In the genomic region with DNA sequence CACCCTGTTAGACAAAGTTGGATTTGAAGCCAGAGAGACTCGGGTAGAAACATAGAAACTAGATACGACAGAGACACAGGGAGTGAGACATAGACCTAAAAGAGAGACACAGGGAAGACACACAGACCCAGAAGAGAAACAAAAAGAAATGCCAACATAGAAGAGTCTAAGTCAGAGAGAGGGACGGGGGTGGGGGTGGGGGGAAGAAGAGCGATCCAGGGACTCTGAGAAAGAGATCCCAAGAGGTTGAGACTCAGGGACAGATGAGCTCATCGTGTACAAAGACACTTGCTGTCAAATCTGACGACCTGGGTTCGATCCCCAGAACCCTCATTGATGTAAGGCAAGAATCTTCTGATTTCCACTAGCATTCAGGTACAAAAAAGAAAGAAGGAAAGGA, we compare ENCODE assay signal across 10 mouse cellular contexts. TPM values are rescaled to one million over a fixed set of nuclear protein-coding genes. Genes with fewer than 3 reads are reported as not detected.
DNase-seq lines count a peak whose midpoint lies in the region; ATAC-seq and TF ChIP-seq lines count a peak whose summit lies in the region.
"Had no signal": no experiment of that assay in that cellular context is flagged by ENCODE, and none has a peak within 500 bp of the region (broad histone marks: within the 10 kb centered on the region; RNA-seq: fewer than 3 reads in every experiment).

No protein-coding gene starts in this region.

- H3K27me3 ChIP-seq in midbrain, embryonic 10.5 days (ENCODE audit: low read depth, poor library complexity, severe bottlenecking), result peaks cover 75% of the 10 kb centered on the region
- H3K27me3 ChIP-seq in midbrain, embryonic 14.5 days (ENCODE audit: control insufficient read depth, insufficient read depth, low read length), result peaks cover 42% of the 10 kb centered on the region
- H3K27me3 ChIP-seq in limb, embryonic 11.5 days (ENCODE audit: control insufficient read depth, insufficient read depth, low read length), result peaks cover 43% of the 10 kb centered on the region
- H3K27me3 ChIP-seq in stomach, embryonic 14.5 days (ENCODE audit: control insufficient read depth, insufficient read depth, low read length), result peaks cover 19% of the 10 kb centered on the region; the same call in 1 of the 2 replicates

- no peak overlapping the region for H3K9ac ChIP-seq in midbrain, embryonic 14.5 days (replicated peaks; ENCODE audit: low read length)
- H3K9ac ChIP-seq in limb, embryonic 11.5 days (ENCODE audit: low read length), result no peak overlapping the region
- H3K9ac ChIP-seq in stomach, embryonic 14.5 days (replicated peaks; ENCODE audit: low read depth, low read length), result 0 out of 2 replicates have a peak overlapping the region, but pooled peaks have one; percentile 18

- no peak for TF ChIP-seq CTCF in gastrocnemius, adult 2 months (IDR thresholded peaks at IDR 0.05)

- intact Hi-C loops in gastrocnemius, adult 2 months (cut with DNase I), result loop anchor here (2.0 kb wide), 1 partner anchor 17 kb away; no protein-coding TSS in a partner anchor

- peaks cover 30% of the 10 kb centered on the region for H3K4me1 ChIP-seq in midbrain, embryonic 10.5 days
- H3K4me1 ChIP-seq in midbrain, embryonic 14.5 days (ENCODE audit: control insufficient read depth, insufficient read depth, low read length), result peaks cover 10% of the 10 kb centered on the region; the same call in 1 of the 2 replicates
- peaks cover 8% of the 10 kb centered on the region; the same call in 1 of the 2 replicates for H3K4me1 ChIP-seq in limb, embryonic 11.5 days (ENCODE audit: control insufficient read depth, insufficient read depth, low read length)
- peaks cover 12% of the 10 kb centered on the region; the same call in 1 of the 2 replicates for H3K4me1 ChIP-seq in stomach, embryonic 14.5 days (ENCODE audit: control insufficient read depth, insufficient read depth, low read length)

- WGBS in midbrain, embryonic 10.5 days, result 12% methylated on average over 7 of the region's 7 CpGs
- WGBS in midbrain, embryonic 14.5 days, result 15% methylated on average over 7 of the region's 7 CpGs
- 13% methylated on average over 7 of the region's 7 CpGs for WGBS in limb, embryonic 11.5 days
- WGBS in stomach, embryonic 14.5 days, result 9% methylated on average over 7 of the region's 7 CpGs

- 0 out of 2 replicates have a peak, but pooled peaks cover 4% of the 10 kb centered on the region for H3K9me3 ChIP-seq in midbrain, embryonic 10.5 days (replicated peaks)
- H3K9me3 ChIP-seq in midbrain, embryonic 14.5 days (ENCODE audit: control insufficient read depth, low read length), result no peaks in the 10 kb centered on the region
- no peaks in the 10 kb centered on the region; the same call in 1 of the 2 replicates for H3K9me3 ChIP-seq in limb, embryonic 11.5 days (ENCODE audit: control insufficient read depth, low read length)
- no peaks in the 10 kb centered on the region for H3K9me3 ChIP-seq in stomach, embryonic 14.5 days (ENCODE audit: control insufficient read depth, low read depth, low read length)

- ATAC-seq in midbrain, embryonic 14.5 days (ENCODE audit: low FRiP score, low TSS enrichment), result no peak
- no peak for ATAC-seq in limb, embryonic 11.5 days (ENCODE audit: insufficient number of reproducible peaks, low FRiP score, low TSS enrichment, low read depth)
- no peak for ATAC-seq in stomach, embryonic 14.5 days (ENCODE audit: insufficient number of reproducible peaks, insufficient read depth, low FRiP score, low read depth)

- DNase-seq in gastrocnemius, adult 2 months, result no peak
- no peak for DNase-seq in gastrocnemius, postnatal 10 days
- no peak for DNase-seq in midbrain, embryonic 10.5 days (ENCODE audit: low spot score)
- DNase-seq in midbrain, embryonic 14.5 days, result no peak
- DNase-seq in limb, embryonic 11.5 days (ENCODE audit: low spot score), result no peak
- DNase-seq in adrenal gland, adult 8-10 months, result no peak
- DNase-seq in kidney, postnatal 36 days, result no peak

- no peak overlapping the region; the same call in 1 of the 2 replicates for H3K4me2 ChIP-seq in midbrain, embryonic 14.5 days (ENCODE audit: low read length)
- peak overlapping the region; percentile 58; the same call in 1 of the 2 replicates for H3K4me2 ChIP-seq in limb, embryonic 11.5 days (ENCODE audit: low read depth, severe bottlenecking)
- peak overlapping the region; percentile 78 for H3K4me2 ChIP-seq in stomach, embryonic 14.5 days (replicated peaks; ENCODE audit: low read depth, low read length)

- H3K4me3 ChIP-seq in gastrocnemius, adult 2 months, result peak overlapping the region; percentile 86
- peak overlapping the region; percentile 54 for H3K4me3 ChIP-seq in midbrain, embryonic 10.5 days
- no peak overlapping the region for H3K4me3 ChIP-seq in midbrain, embryonic 14.5 days (replicated peaks; ENCODE audit: low read depth, low read length)
- H3K4me3 ChIP-seq in limb, embryonic 11.5 days (ENCODE audit: low read depth, low read length), result no peak overlapping the region
- H3K4me3 ChIP-seq in stomach, embryonic 14.5 days (ENCODE audit: low read depth, low read length), result peak overlapping the region; percentile 43

- peak overlapping the region; percentile 59; the same call in 1 of the 2 replicates for H3K27ac ChIP-seq in gastrocnemius, adult 2 months
- no peak overlapping the region for H3K27ac ChIP-seq in midbrain, embryonic 10.5 days (replicated peaks)
- no peak overlapping the region for H3K27ac ChIP-seq in midbrain, embryonic 14.5 days (replicated peaks; ENCODE audit: low read depth, low read length)
- no peak overlapping the region for H3K27ac ChIP-seq in limb, embryonic 11.5 days (replicated peaks; ENCODE audit: low read depth, low read length)
- H3K27ac ChIP-seq in stomach, embryonic 14.5 days (ENCODE audit: low read length), result no peak overlapping the region

- H3K36me3 ChIP-seq in midbrain, embryonic 10.5 days, result peaks cover 6% of the 10 kb centered on the region; the same call in 1 of the 2 replicates
- H3K36me3 ChIP-seq in midbrain, embryonic 14.5 days (ENCODE audit: control insufficient read depth, insufficient read depth, low read length), result no peaks in the 10 kb centered on the region
- no peaks in the 10 kb centered on the region for H3K36me3 ChIP-seq in limb, embryonic 11.5 days (ENCODE audit: control insufficient read depth, insufficient read depth, low read length)
- no peaks in the 10 kb centered on the region for H3K36me3 ChIP-seq in stomach, embryonic 14.5 days (ENCODE audit: control insufficient read depth, insufficient read depth, low read length)

RNA-seq across cellular contexts. Expression of gene Phldb3, which starts 1.1 kb away (rescaled TPM):
- under 1 TPM; 0.54 to 0.59 TPM for total RNA-seq in gastrocnemius, adult 2 months (2021)
- total RNA-seq in gastrocnemius, postnatal 10 days (2021), result under 1 TPM; 0.77 to 0.80 TPM
- 0.05 TPM in 1 of 2 replicates, not detected in the other for polyA plus RNA-seq in midbrain, embryonic 10.5 days (2016; fragmentation: Nextera tagmentation; extraction: Ambion mirVana)
- polyA plus RNA-seq in midbrain, embryonic 14.5 days (2014; fragmentation: Nextera tagmentation; extraction: Ambion mirVana), result not detected in 2 replicates
- polyA plus RNA-seq in limb, embryonic 11.5 days (2014; fragmentation: Nextera tagmentation; extraction: Ambion mirVana), result 0.16 and 0.21 TPM in 2 replicates
- polyA plus RNA-seq in stomach, embryonic 14.5 days (2014; fragmentation: Nextera tagmentation; extraction: Ambion mirVana), result 0.64 and 1.1 TPM in 2 replicates
- 10 to 100 TPM in 2 of 4 experiments, 1 to 10 TPM in 2; 6.2 to 12.9 (median 9.9) TPM for total RNA-seq in adrenal gland, adult 8-10 months (2022)
- polyA plus RNA-seq: neural tube, embryonic 11.5 days had no signal

RNA-seq across cellular contexts. Expression of gene Zfp575, which starts 24.3 kb away (rescaled TPM):
- under 1 TPM in 1 of 2 experiments, not detected in 1; 0.17 TPM for total RNA-seq in gastrocnemius, adult 2 months (2021)
- under 1 TPM; 0.59 to 0.95 TPM for total RNA-seq in gastrocnemius, postnatal 10 days (2021)
- 1.4 and 2.1 TPM in 2 replicates for polyA plus RNA-seq in midbrain, embryonic 10.5 days (2016; fragmentation: Nextera tagmentation; extraction: Ambion mirVana)
- 9.2 and 12.1 TPM in 2 replicates for polyA plus RNA-seq in midbrain, embryonic 14.5 days (2014; fragmentation: Nextera tagmentation; extraction: Ambion mirVana)
- polyA plus RNA-seq in limb, embryonic 11.5 days (2014; fragmentation: Nextera tagmentation; extraction: Ambion mirVana), result 2.1 and 2.3 TPM in 2 replicates
- polyA plus RNA-seq in stomach, embryonic 14.5 days (2014; fragmentation: Nextera tagmentation; extraction: Ambion mirVana), result 3.5 and 4.0 TPM in 2 replicates
- total RNA-seq in adrenal gland, adult 8-10 months (2022), result under 1 TPM; 0.20 to 0.59 (median 0.38) TPM

RNA-seq across cellular contexts. Expression of gene Ethe1, which starts 24.4 kb away (rescaled TPM):
- 10 to 100 TPM; 22.0 to 27.4 TPM for total RNA-seq in gastrocnemius, adult 2 months (2021)
- total RNA-seq in gastrocnemius, postnatal 10 days (2021), result 10 to 100 TPM in 1 of 2 experiments, 1 to 10 TPM in 1; 9.4 to 10.0 TPM
- polyA plus RNA-seq in midbrain, embryonic 10.5 days (2016; fragmentation: Nextera tagmentation; extraction: Ambion mirVana), result 22.8 and 24.1 TPM in 2 replicates
- polyA plus RNA-seq in midbrain, embryonic 14.5 days (2014; fragmentation: Nextera tagmentation; extraction: Ambion mirVana), result 18.5 and 24.2 TPM in 2 replicates
- 30.8 and 32.2 TPM in 2 replicates for polyA plus RNA-seq in limb, embryonic 11.5 days (2014; fragmentation: Nextera tagmentation; extraction: Ambion mirVana)
- polyA plus RNA-seq in stomach, embryonic 14.5 days (2014; fragmentation: Nextera tagmentation; extraction: Ambion mirVana), result 36.6 and 40.1 TPM in 2 replicates
- 10 to 100 TPM; 32.4 to 44.0 (median 39.1) TPM for total RNA-seq in adrenal gland, adult 8-10 months (2022)

RNA-seq across cellular contexts. Expression of gene Lypd3, which starts 24.6 kb away (rescaled TPM):
- not detected for total RNA-seq in gastrocnemius, adult 2 months (2021)
- total RNA-seq in gastrocnemius, postnatal 10 days (2021), result not detected
- 0.32 and 0.36 TPM in 2 replicates for polyA plus RNA-seq in midbrain, embryonic 10.5 days (2016; fragmentation: Nextera tagmentation; extraction: Ambion mirVana)
- 0.13 and 0.26 TPM in 2 replicates for polyA plus RNA-seq in midbrain, embryonic 14.5 days (2014; fragmentation: Nextera tagmentation; extraction: Ambion mirVana)
- polyA plus RNA-seq in limb, embryonic 11.5 days (2014; fragmentation: Nextera tagmentation; extraction: Ambion mirVana), result 1.7 and 2.8 TPM in 2 replicates
- 9.8 and 13.7 TPM in 2 replicates for polyA plus RNA-seq in stomach, embryonic 14.5 days (2014; fragmentation: Nextera tagmentation; extraction: Ambion mirVana)
- under 1 TPM in 3 of 4 experiments, not detected in 1; 0.34 to 0.96 (median 0.66) TPM for total RNA-seq in adrenal gland, adult 8-10 months (2022)
- total RNA-seq: gastrocnemius, postnatal 36 days had no signal

Comparison
In these comparisons a context has a peak if more than half of its experiments do, and no peak if none do; other contexts are left out.
1. H3K4me3 ChIP-seq: peak in gastrocnemius, adult 2 months (single experiment), midbrain, embryonic 10.5 days (single experiment) and stomach, embryonic 14.5 days (single experiment); none in midbrain, embryonic 14.5 days (single experiment) and limb, embryonic 11.5 days (single experiment).